Mouse (Mus musculus) midbrain, embryonic 14.5 days (tissue): ENCODE data around the gene Gm4559. TPM values are rescaled to one million over a fixed set of nuclear protein-coding genes. Genes with fewer than 3 reads are reported as not detected.
"Not testable (repeated sequence)": the region's sequence is repeated elsewhere in the genome, so short reads cannot be mapped to it uniquely, and the experiment has no call there.

Experiments used
- ATAC-seq: fragments of 200-750 bp; cut with Nextera tagmentation; 2 replicates; pipeline ENCODE4 v1.8.0; 2017; ENCODE audit warnings: moderate number of reproducible peaks, moderate library complexity; ENCODE audit not compliant: low FRiP score, low TSS enrichment
- DNase-seq: peaks from one replicate; pipeline ENCODE4 v3.0.0-alpha.2; 2015
- H3K27ac ChIP-seq: fragments of 300-500 bp; sonication (generic); replicated peaks from 2 replicates; pipeline ENCODE4 v1.5.1; 2014; ENCODE audit warnings: mild to moderate bottlenecking, low read depth, low read length, moderate library complexity
- H3K27me3 ChIP-seq: fragments of 300-500 bp; sonication (generic); 2 replicates; pipeline ENCODE4 v1.6.1; 2014; ENCODE audit warnings: low read length, control low read depth, mixed read lengths; ENCODE audit not compliant: control insufficient read depth, insufficient read depth
- H3K36me3 ChIP-seq: fragments of 300-500 bp; sonication (generic); 2 replicates; pipeline ENCODE4 v1.6.1; 2014; ENCODE audit warnings: low read length, control low read depth; ENCODE audit not compliant: control insufficient read depth, insufficient read depth
- H3K4me1 ChIP-seq: fragments of 300-500 bp; sonication (generic); 2 replicates; pipeline ENCODE4 v1.6.1; 2014; ENCODE audit warnings: mild to moderate bottlenecking, antibody characterized with exemption, low read length, control low read depth; ENCODE audit not compliant: control insufficient read depth, insufficient read depth
- H3K4me2 ChIP-seq: fragments of 300-500 bp; sonication (generic); 2 replicates; pipeline ENCODE4 v1.6.1; 2014; ENCODE audit warnings: mild to moderate bottlenecking, low read length, moderate library complexity
- H3K4me3 ChIP-seq: fragments of 300-500 bp; sonication (generic); replicated peaks from 2 replicates; pipeline ENCODE4 v1.5.1; 2014; ENCODE audit warnings: low read depth, low read length
- H3K9ac ChIP-seq: fragments of 300-500 bp; sonication (generic); replicated peaks from 2 replicates; pipeline ENCODE4 v1.6.1; 2014; ENCODE audit warnings: mild to moderate bottlenecking, low read length, moderate library complexity
- H3K9me3 ChIP-seq: fragments of 300-500 bp; sonication (generic); 2 replicates; pipeline ENCODE4 v1.6.1; 2016; ENCODE audit warnings: low read length, control low read depth, mixed read lengths; ENCODE audit not compliant: control insufficient read depth
- WGBS: fragments of 180-500 bp; shearing (Covaris S2); extraction: QIAGEN DNeasy Blood & Tissue Kit; methylation state at CpG from one replicate; pipeline ENCODE4 v1.1.7; 2014; 5-methylcytosine and 5-hydroxymethylcytosine counted together
- polyA plus RNA-seq: library from polyadenylated mRNA; unstranded; fragments of >200 nt; fragmentation: Nextera tagmentation; extraction: Ambion mirVana; gene quantifications from 2 replicates; pipeline ENCODE4 v1.2.1, GENCODE M21; 2014

Gene Gm4559
- polyA plus RNA-seq = not detected in 2 replicates

DNA sequence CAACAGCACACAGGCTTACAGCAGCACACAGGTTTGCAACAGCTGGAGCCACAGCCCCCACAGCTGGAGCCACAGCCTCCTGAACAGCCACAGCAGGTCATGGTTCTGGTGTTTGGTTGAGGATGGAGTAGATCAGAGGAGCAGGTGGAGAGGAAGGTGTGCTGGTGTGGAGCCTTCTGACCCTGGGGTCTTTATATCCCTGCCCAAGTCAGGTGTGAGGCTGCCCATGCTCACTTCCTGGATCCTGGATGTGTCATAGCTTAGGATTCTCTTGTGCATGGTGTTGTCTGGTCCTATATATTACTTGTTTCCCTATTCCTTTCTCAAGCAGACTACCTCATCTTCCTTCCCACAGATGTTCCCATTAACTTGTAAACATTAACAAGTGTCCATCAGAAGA is at the start of gene Gm4559:
Gene Gm4559 (minus strand): TSS at position 101 of the 400 bp plus-strand sequence.
- H3K36me3 ChIP-seq, H3K27me3 ChIP-seq, H3K4me3 ChIP-seq, H3K4me1 ChIP-seq, DNase-seq, ATAC-seq, H3K9ac ChIP-seq, H3K27ac ChIP-seq, H3K9me3 ChIP-seq, H3K4me2 ChIP-seq: not testable (repeated sequence)

DNA sequence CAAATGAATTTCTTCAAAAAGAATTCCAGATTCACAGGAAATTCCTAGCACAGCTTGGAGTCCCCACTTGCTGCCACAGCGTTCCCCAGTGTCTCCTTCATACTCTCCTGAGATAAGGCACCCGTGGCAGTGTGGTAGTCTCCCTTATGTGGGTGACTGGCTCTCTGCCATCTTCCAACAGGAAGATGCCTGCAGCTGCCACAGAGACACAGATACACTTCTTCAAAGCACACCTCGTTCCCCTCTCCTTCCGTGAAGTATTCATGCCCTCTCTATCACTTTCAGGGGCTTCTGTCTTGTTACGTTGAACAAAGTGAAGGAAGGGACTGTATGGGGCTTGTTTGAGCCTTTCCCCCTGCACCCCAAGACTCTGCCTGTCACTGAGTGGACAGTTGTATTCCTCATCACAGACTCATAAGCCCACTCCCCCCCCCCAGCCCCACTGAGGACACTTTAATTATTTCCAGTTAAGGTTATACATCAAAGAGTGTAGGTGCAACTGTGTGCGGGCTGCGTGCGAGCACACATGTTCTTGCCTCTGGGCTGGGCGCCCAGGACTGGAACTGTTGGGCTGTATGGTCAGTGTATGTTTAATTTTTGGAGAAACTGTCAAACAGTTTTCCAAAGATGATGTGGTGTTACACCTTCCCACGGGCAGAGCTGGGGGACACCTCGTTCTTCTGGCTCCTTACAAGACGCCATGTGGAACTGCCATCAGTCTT is 49.4 kb upstream of the Gm4559 start:
- no peak overlapping the region for H3K27ac ChIP-seq

DNA sequence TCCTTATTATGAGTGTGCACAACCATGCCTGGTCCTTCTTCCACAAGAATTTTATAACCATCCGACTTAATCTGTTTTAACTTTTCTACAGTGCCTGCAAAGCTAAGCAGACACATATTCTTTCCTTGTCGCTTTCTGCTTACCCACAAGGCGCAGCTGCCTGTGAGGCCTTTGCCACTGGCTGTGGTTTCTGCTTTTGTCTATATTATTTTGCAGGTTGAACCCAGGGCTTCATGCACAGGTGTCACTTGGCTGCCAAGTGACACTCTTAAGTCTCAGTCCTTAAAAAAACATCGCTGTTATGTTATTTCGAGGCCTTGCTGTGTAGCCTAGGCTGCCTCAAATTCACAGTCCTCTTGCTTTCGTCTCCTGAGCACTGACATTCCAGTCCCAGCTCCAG is 48.5 kb upstream of the Gm4559 start:
- Histone ChIP-seq H3K9ac (no peak overlapping the region), H3K4me3 (no peak overlapping the region), H3K27me3 (no peaks in the 10 kb centered on the region), H3K27ac (no peak overlapping the region), H3K9me3 (no peaks in the 10 kb centered on the region), H3K36me3 (no peaks in the 10 kb centered on the region), H3K4me2 (no peak overlapping the region), H3K4me1 (peaks cover 8% of the 10 kb centered on the region; the same call in 1 of the 2 replicates)
- 95% methylated on average over 6 of the region's 6 CpGs for WGBS
- DNase-seq (no peak), ATAC-seq (no peak)

More for the DNA sequence above, 49.4 kb upstream of the Gm4559 start:
- no peak for ATAC-seq
- peaks cover 8% of the 10 kb centered on the region; the same call in 1 of the 2 replicates for H3K4me1 ChIP-seq
- no peaks in the 10 kb centered on the region for H3K27me3 ChIP-seq
- H3K4me2 ChIP-seq = no peak overlapping the region
- H3K36me3 ChIP-seq = no peaks in the 10 kb centered on the region
- no peak for DNase-seq
- H3K4me3 ChIP-seq = no peak overlapping the region
- H3K9ac ChIP-seq = no peak overlapping the region
- WGBS = 92% methylated on average over 12 of the region's 12 CpGs
- H3K9me3 ChIP-seq = no peaks in the 10 kb centered on the region

DNA sequence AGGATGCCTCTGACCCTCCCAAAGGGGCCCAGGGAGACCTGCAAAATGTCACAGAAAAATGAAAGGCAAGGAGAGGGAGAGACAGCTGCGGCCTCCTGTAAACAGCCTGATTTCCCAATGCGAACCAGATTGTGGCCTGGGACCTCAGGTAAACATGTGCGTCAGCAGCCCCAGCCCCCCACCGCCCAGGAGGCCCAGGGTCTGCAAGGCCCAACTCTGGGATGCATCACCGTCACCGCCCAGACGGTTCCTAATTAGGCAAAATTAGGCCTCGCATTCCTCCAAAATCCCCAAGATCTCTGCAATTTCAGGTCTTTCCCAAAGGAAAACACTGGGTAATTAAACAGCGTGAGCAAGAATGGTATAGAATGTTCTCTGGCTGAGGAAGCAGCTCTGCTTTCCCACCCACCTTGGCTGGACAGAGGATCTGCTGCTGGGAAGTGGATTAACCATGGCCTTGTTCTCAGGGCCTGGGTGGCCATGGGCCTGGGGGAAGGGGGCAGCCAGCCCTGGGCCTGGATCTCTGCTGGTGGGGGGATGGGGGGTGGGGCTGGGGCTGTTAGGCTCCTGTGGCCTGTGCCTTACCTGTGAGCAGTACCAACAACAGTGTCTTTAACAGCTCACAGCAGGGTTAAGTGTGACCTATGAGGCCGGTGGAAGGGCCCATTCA is 47.6 kb upstream of the Gm4559 start:
- not testable (repeated sequence) for H3K9me3 ChIP-seq, H3K27me3 ChIP-seq, H3K9ac ChIP-seq, H3K4me2 ChIP-seq, H3K36me3 ChIP-seq, H3K4me3 ChIP-seq, H3K27ac ChIP-seq, ATAC-seq, H3K4me1 ChIP-seq, DNase-seq
- whole genome bisulfite sequencing = 60% methylated on average over 3 of the region's 10 CpGs

DNA sequence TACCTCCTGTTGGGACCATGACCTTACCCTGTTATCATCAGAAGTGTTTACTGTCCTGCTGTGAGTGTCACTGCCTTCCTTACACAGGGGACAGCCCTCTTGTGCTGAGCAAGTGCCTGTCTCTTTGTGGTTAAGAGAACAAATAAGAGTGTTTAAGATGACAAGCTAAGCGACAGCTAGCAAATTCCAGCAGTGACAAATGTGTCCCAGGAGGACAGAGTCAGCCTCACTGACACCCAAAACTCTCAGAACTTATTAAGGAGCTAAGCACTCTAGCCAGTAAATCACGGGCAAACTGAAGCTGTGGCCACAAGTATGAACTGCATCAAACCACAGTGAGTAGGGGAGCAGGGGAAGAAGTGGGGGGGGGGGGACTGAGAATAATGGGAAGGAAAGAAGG is 46.7 kb upstream of the Gm4559 start:
- WGBS = 44% methylated on average over 2 of the region's 2 CpGs
- H3K27ac ChIP-seq = no peak overlapping the region
- H3K36me3 ChIP-seq = no peaks in the 10 kb centered on the region
- ATAC-seq (no peak), DNase-seq (peak; percentile 10)
- H3K9ac ChIP-seq = no peak overlapping the region
- no peak overlapping the region for H3K4me2 ChIP-seq
- H3K4me1 ChIP-seq = peaks cover 8% of the 10 kb centered on the region; the same call in 1 of the 2 replicates
- no peaks in the 10 kb centered on the region for H3K27me3 ChIP-seq
- no peaks in the 10 kb centered on the region for H3K9me3 ChIP-seq
- H3K4me3 ChIP-seq = no peak overlapping the region

DNA sequence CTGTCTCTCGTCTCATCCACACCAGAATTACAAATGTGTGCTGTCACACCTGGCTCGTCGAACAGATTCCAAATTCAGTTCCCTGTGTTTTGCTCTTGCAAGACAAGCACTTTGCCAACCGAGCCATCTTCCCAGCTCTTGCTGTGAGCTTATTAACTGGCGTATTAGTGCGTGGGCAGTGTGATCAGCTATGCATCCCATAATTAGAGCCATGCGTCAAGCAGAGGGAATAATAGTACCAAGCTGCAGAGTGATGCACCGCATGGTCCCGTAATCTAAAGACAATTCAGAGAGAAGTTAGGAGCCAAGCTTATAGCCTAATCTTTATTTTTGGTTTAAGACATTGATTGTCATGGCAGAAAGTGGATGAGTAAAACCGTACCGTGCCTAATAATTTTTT is 45.0 kb upstream of the Gm4559 start:
- Histone ChIP-seq H3K9me3 (no peaks in the 10 kb centered on the region), H3K36me3 (no peaks in the 10 kb centered on the region), H3K9ac (no peak overlapping the region), H3K27me3 (no peaks in the 10 kb centered on the region), H3K4me3 (no peak overlapping the region), H3K4me2 (no peak overlapping the region), H3K4me1 (peaks cover 14% of the 10 kb centered on the region), H3K27ac (no peak overlapping the region)
- DNase-seq (no peak), ATAC-seq (no peak)
- WGBS = 84% methylated on average over 11 of the region's 11 CpGs

DNA sequence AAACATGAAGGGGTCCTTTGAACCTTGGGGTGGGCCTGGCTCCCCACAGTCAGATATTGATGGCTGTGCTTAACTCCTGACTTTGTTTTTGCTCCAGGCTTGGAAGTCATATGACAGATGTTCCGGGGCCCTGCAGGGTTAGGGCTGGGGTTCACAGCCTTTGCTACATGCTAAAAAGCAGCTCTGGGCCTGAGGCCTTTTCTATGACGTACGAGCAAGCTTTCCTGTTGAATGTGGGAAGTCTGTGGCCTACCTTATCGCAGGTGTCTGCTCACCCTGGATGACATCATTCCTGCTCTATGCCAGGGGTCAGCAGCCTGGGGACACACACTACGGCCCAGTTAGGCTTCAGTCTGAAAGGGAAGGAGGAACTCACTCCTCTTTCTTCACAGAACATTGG is 43.1 kb upstream of the Gm4559 start:
- WGBS = 89% methylated on average over 5 of the region's 5 CpGs
- no peak overlapping the region for H3K27ac ChIP-seq
- ATAC-seq (no peak), DNase-seq (no peak)
- H3K4me2 ChIP-seq = no peak overlapping the region
- peaks cover 14% of the 10 kb centered on the region for H3K4me1 ChIP-seq
- H3K36me3 ChIP-seq = no peaks in the 10 kb centered on the region
- H3K9ac ChIP-seq = no peak overlapping the region
- no peak overlapping the region for H3K4me3 ChIP-seq
- no peaks in the 10 kb centered on the region for H3K27me3 ChIP-seq
- H3K9me3 ChIP-seq = no peaks in the 10 kb centered on the region

DNA sequence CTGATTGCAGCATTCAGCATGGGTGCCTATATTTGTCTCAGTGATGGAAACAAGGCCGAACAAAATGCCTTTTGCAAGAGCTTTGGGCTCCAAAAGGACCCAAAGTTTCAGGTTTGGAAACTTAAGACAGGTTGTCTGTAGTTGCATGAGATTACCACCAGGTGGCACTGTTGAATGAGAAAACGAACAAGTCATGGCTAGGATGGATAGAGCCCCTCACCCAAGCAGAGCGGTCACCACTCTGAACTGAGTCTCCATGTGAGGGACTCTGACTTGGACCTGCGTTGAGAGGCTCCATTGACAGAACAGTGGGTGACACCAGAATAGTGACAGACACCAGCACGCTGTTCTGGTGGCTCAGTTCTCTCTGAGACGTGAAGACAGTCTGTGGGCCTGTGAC is 42.4 kb upstream of the Gm4559 start:
- ATAC-seq (no peak), DNase-seq (peak; percentile 82)
- no peaks in the 10 kb centered on the region for H3K9me3 ChIP-seq
- peaks cover 14% of the 10 kb centered on the region for H3K4me1 ChIP-seq
- no peaks in the 10 kb centered on the region for H3K36me3 ChIP-seq
- H3K27me3 ChIP-seq = no peaks in the 10 kb centered on the region
- no peak overlapping the region for H3K9ac ChIP-seq
- H3K27ac ChIP-seq = no peak overlapping the region
- H3K4me3 ChIP-seq = no peak overlapping the region
- no peak overlapping the region for H3K4me2 ChIP-seq
- WGBS = 50% methylated on average over 6 of the region's 6 CpGs
